Mouse (Mus musculus): ENCODE results near the gene Ppm1d. TPM values are rescaled to one million over a fixed set of nuclear protein-coding genes. Genes with fewer than 3 reads are reported as not detected.

The Ppm1d gene
- 28.7 and 36.2 TPM in 2 replicates for total RNA-seq (2017)

DNA sequence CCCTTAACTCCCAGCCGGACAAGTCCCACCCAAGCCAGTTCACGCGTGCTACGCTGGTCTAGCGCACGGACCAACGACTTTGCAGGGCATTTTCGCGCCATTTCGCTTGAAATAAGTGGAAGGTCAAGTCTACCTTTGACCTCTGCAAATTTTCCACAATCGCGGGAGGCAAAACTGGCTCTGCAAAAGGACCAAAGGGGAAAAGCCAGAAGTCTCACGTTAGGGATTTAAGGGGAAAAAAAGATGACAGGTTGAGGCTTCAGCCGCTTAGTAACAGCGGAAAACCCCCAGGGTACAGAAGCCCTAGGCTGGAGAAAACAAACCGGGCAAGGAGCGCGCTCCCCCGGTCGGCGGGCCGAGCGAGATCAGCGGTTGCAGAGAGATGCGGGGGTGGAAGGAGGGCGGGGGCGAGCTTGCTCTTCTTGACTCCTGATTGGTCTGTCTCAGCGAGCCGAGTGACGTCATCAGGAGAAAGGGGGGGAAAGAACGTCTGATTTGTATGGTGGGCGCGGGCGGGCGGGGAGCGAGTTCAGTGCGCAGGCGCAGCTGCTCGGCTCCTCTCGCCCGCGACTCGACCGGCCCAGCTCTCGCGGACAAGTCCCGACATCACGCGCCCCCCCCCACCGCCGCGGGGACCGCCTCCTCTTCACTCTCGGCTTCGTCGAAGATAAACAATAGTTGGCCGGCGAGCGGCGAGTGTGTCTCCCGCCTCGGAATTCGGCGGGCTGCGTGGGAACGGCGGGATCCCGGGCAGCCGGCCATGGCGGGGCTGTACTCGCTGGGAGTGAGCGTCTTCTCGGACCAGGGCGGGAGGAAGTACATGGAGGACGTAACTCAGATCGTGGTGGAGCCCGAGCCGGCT, at the start of gene Ppm1d:
Gene Ppm1d (plus strand): TSS at position 532 of the 862 bp plus-strand sequence.
- ATAC-seq (ENCODE audit: extremely low read depth, insufficient number of reproducible peaks, low FRiP score, poor library complexity, severe bottlenecking) = peak; percentile 90

DNA sequence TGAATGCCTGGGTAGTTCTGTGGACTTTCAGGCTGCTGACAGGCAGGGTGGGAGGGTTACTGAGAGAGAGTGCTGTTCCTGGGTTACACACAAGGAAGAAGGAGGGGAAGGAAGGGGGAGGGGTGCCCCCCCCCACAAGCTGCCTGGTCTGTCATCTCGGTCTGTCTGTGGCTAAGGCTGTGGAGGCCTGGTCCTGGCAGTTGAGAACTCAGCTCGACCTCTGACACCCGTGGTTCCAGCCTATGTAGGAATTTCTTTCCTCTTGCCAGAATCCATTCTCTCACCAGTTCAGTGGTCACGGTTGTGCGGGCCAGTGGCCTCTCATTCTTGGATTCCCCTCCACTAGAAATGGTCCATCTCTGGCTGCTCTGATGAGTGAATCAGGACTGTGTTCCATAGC, 46.4 kb upstream of the Ppm1d start:
- ATAC-seq (ENCODE audit: extremely low read depth, insufficient number of reproducible peaks, low FRiP score, poor library complexity, severe bottlenecking) = no peak

DNA sequence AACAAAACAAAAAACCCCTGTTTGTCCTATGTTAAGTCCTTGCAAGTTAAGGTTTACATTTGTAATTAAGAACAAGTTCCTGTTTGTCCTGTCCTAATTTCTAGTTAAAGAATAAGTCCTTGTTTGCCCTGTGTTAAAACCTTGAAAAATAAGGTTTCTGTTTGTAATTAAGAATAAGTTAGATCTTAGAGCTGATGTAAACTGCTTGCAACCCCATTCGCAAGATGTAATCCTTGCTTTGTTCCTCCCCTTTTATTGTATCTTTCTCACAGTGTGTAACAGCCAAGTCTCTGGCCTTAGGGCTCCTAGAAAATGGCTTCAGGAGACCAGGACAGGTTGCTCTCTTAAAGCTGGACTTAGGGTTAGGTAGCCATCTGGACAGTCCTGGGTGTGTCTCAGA, 43.7 kb upstream of the Ppm1d start:
- no peak for ATAC-seq (ENCODE audit: extremely low read depth, insufficient number of reproducible peaks, low FRiP score, poor library complexity, severe bottlenecking)

DNA sequence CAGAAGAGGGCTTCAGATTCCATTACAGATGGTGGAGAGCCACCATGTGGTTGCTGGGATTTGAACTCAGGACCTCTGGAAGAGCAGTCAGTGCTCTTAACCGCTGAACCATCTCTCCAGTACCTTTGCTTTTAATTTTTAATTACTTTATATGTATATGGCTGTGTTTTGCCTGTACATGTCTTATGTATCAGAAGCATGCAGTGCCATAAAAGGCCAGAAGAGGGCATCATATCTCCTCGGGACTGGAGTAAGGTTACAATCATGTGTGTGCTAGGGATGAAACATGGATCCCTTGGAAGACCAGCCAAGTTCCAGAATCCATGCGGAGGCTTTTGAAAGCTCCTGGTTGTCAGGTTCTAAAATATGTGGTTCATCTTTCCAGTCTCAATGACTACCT, 40.4 kb upstream of the Ppm1d start:
- ATAC-seq (ENCODE audit: extremely low read depth, insufficient number of reproducible peaks, low FRiP score, poor library complexity, severe bottlenecking) = peak; percentile 72; the same call in 1 of the 2 replicates

DNA sequence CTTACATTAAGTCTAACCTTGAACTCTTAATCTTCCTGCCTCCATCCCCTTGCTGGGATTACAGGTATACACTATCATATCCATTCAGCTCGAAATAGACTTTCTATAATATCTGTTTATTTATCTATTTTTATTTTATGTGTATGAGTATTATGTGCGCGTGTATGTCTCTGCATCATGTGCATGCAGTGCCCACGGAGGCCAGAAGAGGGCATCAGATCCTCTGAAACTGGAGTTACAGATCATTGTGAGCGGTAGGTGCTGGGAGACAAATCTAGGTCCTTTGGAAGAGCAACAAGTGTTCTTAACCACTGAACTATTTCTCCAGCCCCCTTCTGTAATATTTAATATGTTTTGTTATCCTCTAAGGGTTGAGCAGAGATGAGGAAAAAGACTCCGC, 37.7 kb upstream of the Ppm1d start:
- ATAC-seq (ENCODE audit: extremely low read depth, insufficient number of reproducible peaks, low FRiP score, poor library complexity, severe bottlenecking) = no peak

DNA sequence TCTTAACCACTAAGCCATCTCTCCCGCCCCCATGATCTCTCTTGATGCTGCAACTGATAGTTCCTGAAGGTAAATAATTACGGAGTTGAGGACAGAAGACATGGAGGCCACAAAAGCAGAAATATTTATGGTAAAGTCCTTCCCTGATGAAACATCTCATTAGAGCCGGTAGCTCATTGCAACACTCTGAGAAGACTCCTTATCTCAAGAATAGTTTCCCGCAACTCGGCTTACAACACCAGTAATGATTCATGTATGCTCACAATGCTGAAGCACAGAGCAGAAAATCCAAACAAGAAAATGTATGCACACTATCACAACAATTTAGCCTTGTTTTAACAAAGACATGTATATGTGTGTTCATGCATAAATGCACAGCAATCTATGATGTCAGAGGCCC, 35.9 kb upstream of the Ppm1d start:
- ATAC-seq (ENCODE audit: extremely low read depth, insufficient number of reproducible peaks, low FRiP score, poor library complexity, severe bottlenecking) = no peak

DNA sequence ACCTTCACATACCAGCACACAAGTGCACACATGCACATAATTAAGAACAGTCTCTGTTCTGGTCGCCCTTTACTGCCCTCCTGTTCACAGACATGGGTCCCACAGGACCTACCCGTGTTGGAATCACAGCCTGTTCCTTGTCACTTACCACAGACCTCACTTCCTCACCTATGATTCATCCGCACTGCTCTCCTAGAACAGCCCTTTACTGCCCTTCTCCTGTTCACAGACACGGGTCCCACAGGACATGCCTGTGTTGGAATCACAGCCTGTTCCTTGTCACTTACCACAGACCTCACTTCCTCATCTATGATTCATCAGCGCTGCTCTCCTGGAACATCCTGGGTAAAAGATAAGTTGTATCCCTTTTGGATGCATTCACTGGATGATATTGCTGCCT, 33.4 kb upstream of the Ppm1d start:
- no peak for ATAC-seq (ENCODE audit: extremely low read depth, insufficient number of reproducible peaks, low FRiP score, poor library complexity, severe bottlenecking)

DNA sequence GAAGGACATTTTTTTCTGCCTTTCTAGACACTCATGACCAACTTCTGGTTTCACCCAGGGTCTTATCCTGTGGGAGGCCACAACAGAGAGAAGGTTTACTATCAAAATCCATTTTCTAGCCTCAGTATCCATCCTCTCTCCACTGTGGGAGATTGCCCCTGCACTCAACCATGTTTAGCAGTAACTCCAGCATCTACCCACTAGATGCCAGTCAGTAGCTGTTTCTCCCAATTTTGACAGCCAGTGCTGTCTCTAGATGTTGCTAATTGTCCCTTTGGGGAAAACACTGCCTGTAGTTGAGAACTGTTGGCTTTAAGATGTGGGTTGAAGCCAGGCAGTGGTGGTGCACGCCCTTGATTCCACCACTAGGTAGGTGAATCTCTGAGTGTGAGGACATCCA, 32.9 kb upstream of the Ppm1d start:
- ATAC-seq (ENCODE audit: extremely low read depth, insufficient number of reproducible peaks, low FRiP score, poor library complexity, severe bottlenecking) = no peak

DNA sequence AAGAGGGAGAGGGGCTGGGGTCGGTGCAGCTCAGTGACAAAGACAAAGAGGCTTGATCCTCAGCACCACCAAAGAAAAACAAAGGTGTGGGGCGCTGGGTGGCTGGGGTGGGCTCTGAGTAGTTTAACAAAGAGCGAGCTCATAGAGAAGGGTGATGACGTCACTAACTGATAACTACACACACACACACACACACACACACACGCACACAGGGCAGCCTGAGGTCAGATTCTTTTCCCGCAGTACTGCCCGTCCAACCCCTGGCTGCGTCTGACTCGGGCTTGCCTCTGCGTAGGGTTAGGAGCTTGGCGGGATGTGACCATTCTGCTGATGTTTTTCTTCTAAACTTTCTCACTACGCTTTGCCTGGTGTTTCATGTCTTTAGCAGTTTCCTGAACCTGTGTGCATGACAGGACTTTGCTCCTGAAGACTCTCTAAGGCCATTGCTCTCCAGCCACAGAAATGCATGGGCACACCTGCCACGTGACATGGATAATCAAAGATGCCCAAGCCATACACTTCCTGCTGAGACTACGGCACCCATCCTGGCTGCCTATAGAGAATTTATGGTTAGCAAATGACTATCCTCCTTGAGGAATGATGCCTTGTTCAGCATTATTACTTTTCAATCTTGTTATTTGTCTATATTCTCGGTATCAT, 29.7 kb upstream of the Ppm1d start:
- ATAC-seq (ENCODE audit: extremely low read depth, insufficient number of reproducible peaks, low FRiP score, poor library complexity, severe bottlenecking) = no peak

DNA sequence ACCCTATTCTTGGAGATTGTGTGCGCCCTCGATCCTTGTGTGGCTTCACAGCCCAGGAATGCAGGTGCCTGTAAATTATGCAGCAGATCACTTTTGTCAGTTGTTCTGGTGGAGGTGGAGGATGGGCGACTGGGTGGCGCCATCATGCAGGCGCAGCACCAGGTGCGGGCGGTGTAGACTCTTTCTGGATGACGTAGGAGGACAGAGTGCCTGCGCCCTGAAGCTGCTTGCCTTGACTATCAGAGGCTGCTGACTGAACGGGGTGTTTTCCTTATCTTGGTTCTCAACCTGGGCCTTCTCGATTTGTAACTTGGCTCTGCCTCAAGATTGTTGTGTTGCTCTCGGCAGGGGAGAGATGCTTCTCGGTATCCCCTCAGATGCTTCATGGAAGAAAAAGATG, 13.1 kb upstream of the Ppm1d start:
- ATAC-seq (ENCODE audit: extremely low read depth, insufficient number of reproducible peaks, low FRiP score, poor library complexity, severe bottlenecking) = no peak

DNA sequence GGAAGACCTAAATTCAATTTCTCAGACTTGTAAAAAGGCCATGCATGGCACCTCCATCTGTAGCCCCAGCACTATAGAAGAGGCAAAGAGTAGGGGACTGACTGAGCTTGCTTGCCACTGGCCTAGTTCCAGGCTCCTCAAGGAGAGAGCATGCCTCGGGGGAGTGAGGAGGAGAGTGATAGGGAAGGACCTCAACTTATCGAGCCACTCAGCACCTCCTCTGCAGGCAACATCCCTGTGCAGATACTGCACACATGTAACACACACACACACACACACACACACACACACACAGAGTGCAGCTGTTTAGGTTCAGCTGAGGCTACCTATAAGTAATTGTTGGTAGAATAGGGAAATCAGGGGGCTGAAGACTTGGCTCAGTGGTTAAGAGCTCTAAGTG, 11.2 kb upstream of the Ppm1d start:
- no peak for ATAC-seq (ENCODE audit: extremely low read depth, insufficient number of reproducible peaks, low FRiP score, poor library complexity, severe bottlenecking)

DNA sequence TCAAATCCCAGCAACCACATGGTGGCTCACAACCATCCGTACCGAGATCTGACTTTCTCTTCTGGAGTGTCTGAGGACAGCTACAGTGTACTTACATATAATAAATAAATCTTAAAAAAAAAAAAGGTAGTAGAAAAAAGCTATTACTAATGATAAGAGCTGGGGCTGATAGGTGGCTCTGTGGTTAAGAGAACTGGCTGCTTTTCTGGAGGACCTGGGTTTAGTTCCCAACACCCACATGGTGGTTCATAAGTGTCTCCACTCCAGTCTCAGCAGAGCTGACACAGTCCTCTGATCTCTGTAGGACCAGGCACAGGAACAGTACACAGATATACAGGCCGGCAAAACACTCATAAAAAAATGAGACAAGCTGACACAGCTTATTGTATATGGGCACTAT, 9.9 kb upstream of the Ppm1d start:
- no peak for ATAC-seq (ENCODE audit: extremely low read depth, insufficient number of reproducible peaks, low FRiP score, poor library complexity, severe bottlenecking)

DNA sequence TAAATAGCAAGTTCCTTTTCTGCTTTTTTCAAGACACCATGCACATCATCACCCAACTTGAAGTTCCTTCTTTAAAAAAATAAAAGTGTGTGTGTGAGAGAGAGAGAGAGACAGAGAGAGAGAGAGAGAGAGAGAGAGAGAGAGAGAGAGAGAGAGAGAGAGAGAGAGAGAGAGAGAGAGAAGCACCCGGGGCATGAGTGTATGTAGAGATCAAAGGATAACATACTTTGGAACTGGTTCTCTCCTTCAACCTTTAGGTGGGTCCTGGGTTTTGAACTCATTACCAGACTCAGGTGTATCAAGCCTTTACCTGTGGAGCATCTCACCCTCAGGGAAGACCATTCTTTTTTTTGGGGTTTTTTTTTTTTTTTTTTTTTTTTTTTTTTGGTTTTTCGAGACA, 9.2 kb upstream of the Ppm1d start:
- ATAC-seq (ENCODE audit: extremely low read depth, insufficient number of reproducible peaks, low FRiP score, poor library complexity, severe bottlenecking) = no peak

DNA sequence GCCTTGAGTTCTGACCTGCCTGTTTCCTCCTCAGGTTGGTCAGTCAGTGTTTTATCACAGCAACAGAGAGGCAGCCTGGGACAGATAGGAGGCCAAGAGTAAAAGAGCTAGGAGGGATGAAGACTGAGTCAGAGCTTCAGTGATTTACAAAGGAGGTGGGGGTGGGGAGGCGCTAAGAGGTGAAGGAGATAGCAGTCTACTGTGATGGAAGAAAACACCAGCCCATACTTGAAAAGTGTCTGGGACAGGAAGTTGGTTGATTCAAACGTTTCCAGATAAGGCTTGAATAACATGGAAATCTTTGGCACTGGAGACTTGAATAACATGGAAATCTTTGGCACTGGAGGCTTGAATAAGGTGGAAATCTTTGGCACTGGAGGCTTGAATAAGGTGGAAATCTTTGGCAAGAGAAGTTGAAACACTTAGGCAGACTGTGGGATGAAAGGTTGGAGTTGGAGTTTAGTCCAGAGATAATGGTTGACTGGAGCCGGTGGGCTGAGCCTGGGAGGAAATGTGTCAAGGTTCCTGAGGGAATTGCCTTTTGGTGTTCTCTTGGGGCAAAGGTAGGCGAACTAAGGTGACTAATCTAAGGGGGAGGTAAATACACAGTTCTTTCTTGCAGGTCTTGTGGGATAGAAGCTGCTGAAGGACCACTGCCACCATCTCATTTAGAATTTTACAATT, 4.3 kb upstream of the Ppm1d start:
- ATAC-seq (ENCODE audit: extremely low read depth, insufficient number of reproducible peaks, low FRiP score, poor library complexity, severe bottlenecking) = no peak

DNA sequence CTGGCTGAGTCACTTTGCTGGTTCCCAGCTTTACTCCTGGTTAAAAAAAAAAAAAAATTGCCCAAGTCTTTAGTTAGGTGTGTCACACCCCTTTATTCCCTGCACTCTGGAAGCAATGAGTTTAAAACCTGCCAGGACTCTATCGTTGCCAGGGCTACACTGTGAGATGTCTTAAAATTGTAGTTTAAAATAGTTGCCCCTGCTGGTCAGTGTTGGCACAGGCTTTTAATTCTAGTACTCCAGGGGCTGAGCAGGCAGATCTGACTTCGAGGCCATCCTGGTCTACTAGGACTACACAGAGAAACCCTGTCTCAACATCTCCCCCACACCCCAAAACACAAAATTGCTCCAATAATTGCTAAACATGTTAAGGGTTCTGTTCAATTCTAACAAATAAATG, 2.2 kb upstream of the Ppm1d start:
- ATAC-seq (ENCODE audit: extremely low read depth, insufficient number of reproducible peaks, low FRiP score, poor library complexity, severe bottlenecking) = no peak

DNA sequence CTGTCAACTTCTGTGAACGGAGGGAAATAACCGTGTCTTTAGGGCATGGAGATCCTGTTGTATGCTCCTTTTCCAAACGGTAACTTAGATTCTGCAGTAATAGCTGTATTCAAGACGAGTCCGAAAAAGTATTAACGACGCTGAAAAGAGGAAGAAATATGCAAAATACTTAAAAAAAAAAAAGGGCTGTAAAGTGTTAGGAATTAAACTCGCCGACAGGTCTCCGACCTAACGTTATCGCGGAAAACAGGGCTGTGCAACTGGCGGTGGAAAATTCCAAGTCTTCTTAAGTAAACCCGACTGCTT, 684 bp upstream of the Ppm1d start:
- ATAC-seq (ENCODE audit: extremely low read depth, insufficient number of reproducible peaks, low FRiP score, poor library complexity, severe bottlenecking) = no peak

DNA sequence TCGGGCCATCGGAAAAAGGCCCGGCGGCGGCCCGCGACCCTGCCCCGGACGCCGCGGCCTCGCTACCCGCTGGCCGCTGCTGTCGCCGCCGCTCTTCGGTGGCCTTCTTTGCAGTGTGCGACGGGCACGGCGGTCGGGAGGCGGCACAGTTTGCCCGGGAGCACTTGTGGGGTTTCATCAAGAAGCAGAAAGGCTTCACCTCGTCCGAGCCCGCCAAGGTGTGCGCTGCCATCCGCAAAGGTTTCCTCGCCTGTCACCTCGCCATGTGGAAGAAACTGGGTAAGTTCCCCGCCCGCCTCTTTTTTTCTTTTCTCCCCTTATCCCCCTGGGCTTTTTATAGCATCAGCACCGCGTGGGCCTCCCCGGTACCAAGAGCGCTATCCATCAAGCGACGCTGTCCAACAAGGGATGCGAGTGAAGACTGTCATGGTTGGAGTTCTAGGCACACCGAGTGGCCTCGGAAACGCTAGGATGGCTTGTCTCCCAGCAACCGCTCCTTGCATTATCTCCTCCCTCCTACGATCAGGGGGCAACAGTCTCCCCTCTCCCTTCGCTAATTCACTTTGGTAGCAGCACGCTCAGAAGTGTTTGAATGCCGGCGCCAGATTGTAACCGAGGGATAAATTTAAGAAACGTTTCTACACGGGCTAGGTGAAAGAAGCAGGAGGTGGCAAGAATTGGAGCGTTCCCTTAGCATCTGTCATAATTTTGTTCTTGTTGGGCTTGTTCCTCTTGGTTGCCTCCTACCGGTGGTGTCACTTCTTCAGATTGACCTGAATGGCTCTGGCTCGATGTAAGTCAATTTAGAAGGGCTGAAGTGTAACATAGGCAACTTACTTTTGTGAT, 824 bp downstream of the Ppm1d start:
- ATAC-seq (ENCODE audit: extremely low read depth, insufficient number of reproducible peaks, low FRiP score, poor library complexity, severe bottlenecking) = peak; percentile 49; the same call in 1 of the 2 replicates

DNA sequence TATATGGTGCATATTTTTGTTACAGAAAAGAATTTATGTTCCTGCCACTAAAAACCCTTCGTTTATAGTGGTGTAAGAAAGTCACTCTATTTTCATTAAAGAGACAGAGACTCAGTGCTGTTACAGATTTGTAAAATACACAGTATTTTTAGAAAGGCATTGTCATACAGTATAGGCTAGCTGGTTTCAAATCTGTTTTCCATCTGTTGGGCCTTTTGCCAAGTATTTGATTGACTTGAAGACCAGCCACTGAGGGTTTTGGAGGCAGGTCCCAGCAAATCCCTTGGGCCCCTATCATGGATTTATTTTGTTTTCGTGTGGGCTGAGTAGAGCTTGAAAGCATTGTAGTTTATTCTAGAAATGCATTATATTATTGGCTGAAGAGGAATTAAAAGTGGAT, 1.8 kb downstream of the Ppm1d start:
- no peak for ATAC-seq (ENCODE audit: extremely low read depth, insufficient number of reproducible peaks, low FRiP score, poor library complexity, severe bottlenecking)

DNA sequence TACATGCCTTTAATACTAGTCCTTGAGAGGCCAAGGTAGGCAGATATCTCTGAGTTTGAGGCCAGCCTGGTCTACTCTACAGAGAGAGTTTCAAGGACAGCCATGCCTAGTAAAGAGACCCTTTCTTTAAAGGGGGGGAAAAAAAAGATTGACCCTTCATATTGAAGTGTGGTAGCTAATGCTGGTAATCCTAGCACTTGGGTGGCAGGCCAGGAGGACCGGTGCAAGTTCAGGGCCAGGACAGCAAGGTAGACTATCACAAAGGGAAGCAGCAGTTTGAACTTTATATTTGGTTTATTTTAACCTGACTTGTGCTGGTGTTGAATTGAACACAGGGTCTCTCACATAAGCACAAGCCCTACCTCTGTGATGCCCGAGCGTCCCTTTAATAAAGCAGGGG, 2.3 kb downstream of the Ppm1d start:
- ATAC-seq (ENCODE audit: extremely low read depth, insufficient number of reproducible peaks, low FRiP score, poor library complexity, severe bottlenecking) = no peak

All from neutrophil, adult 5-6 weeks (primary cell).